Mouse (Mus musculus): ENCODE data around the gene Zfp148.

Zfp148 gene

DNA sequence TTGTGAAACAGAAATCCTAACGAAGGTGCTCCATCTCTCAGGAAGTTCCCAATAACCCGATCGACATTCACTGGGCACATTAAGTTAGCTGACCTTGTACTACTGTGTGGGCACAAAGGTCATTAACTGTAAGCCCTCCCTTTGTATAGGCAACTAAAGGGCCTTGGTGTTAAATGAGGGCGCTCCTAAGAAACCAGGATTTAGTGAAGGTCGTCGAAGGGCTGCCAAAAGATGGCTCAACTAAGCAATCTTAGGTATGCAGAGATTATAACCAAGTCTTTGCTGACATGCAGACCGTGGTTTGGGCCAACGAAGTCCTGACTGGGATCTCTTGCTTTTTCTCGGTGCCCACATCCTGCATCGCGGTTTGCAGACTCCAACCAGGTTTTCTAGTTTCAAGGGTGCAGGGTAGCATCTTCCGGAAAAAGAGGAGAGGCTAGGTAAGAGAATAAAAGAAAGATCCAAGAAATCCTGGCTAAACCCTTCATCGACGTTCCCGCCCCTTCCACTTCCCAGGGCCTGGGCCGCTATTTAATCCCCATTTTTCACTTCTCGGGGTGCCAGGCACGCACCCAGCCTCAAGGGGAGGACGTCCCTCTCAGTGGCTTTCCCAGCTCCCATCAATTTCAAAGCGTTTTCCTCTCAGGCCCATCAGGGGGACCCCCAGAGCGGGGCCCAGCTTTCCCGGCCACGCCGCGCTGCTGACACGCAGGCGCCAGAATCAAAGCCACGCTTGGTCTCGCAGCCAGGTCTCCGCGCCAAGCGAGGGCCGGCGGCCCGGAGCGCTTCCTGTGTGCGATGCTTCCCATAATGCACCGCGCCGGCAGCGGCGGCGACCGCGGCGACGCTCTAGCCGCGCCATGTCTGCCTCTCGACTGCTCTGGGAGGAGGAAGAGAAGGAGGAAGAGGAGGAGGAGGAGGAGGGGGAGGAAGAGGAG, at the start of gene Zfp148:
Zfp148 (plus strand) TSS at position 893 of the 938 bp plus-strand sequence.
- DNase-seq: peak; percentile 92

- DNase-seq: no peak
Measured at GRCm38 (mm10) chr16:33333015-33333414, 47.6 kb upstream of the Zfp148 start.

GRCm38 (mm10) chr16:33337177-33337576, 43.5 kb upstream of the Zfp148 start:
- peak; percentile 56 for DNase-seq

DNA sequence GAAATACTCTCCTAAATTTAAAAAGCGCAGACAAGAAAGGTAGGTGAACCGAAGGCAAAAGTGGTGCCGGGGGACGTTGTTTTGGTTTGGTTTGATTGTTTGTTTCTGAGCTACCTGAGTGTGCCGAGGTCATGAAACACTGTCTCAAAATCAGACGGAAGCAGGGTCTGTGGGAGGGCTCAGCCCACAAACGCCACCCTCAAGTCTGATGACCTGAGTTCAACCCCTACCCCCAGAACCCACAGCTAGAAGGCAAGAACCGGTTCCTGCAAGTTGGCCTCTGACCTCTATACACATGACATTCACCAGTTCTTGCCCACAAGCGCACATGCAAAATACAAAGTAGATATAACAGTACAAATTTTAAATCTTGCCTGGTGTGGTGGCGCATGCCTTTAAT, 43.0 kb upstream of the Zfp148 start:
- DNase-seq: no peak

- DNase-seq: no peak
Measured at GRCm38 (mm10) chr16:33338492-33338891, 42.1 kb upstream of the Zfp148 start.

- no peak for DNase-seq
Measured at GRCm38 (mm10) chr16:33339476-33339875, 41.2 kb upstream of the Zfp148 start.

DNA sequence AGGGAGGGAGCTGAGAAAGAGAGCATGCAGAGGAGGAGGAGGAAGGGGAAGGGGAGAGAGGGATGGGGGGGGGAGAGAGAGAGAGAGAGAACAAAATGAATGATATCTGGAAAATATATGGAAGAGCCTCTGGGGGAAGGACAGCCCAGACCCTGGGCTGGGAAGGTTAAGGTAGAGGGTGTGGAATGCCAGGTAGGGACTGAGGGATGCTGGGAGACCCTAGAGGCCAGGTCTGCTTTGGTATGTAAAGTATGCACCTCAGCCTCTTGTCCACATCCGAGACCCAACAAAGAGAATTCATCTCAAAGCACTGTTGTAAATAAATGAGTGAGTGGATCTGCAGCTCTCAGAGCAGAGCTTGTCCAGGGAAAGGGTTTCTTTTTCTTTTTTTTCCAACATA, 38.3 kb upstream of the Zfp148 start:
- DNase-seq: no peak

DNA sequence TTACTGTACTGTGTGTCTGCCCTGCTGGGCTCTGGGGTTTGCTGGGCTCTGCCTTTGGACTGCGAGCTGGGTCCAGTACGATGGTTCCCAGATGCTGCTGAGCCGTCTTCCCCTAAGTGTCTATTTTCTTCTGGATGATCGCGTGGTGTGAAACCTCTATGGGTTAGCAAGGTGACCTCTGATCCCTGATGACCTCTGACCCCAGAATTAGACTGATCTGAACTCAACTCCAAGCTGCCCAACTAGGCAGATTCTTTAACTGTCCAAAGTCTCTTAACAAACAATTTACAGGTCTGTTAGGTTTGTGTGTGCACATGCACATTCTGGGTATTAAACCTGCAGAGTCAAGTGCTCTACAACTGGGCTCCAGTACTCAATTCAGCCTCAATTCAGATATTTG, 37.5 kb upstream of the Zfp148 start:
- DNase-seq: no peak

- no peak for DNase-seq
Measured at GRCm38 (mm10) chr16:33343601-33344000, 37.0 kb upstream of the Zfp148 start.

DNA sequence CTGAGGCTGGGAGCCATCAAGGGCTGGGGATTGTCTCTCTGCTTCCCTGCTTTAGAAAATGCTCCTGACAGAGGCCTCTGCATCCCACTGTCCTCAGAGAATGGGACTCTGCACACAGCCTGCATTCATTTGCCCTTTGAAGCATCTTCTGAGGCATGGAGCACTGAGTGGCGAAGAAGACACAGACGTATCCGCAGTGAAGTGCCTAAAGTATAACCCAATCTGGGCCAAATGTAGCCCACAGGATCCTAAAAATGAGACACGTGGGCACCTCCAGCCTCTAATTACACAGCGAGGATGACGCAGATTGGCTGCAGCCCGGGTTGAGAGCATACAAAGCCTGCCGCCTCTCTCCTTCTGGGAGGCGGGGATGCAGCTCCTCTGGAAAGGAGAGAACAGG, 36.3 kb upstream of the Zfp148 start:
- no peak for DNase-seq

DNA sequence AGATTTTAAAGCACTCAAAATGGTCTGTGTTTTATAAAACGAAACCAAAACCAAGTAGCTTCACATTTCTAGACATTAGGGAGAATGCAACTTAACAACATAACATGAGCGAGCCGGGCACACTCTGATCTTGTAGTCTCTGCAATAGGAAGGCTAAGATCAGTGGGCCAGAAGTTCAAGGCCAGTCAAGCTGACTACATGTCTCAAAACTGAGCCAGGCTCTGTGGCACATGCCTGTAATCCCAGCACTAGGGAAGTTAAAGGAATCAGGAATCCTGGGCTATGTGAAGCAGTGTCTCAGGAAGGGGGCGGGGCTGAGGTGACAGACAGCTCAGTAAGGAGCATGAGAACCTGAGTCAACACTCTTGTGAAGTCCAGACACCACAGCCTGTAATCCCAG, 35.8 kb upstream of the Zfp148 start:
- DNase-seq: no peak

- no peak for DNase-seq
Measured at GRCm38 (mm10) chr16:33346376-33346775, 34.3 kb upstream of the Zfp148 start.

- DNase-seq: no peak
Measured at GRCm38 (mm10) chr16:33347134-33347533, 33.5 kb upstream of the Zfp148 start.

DNA sequence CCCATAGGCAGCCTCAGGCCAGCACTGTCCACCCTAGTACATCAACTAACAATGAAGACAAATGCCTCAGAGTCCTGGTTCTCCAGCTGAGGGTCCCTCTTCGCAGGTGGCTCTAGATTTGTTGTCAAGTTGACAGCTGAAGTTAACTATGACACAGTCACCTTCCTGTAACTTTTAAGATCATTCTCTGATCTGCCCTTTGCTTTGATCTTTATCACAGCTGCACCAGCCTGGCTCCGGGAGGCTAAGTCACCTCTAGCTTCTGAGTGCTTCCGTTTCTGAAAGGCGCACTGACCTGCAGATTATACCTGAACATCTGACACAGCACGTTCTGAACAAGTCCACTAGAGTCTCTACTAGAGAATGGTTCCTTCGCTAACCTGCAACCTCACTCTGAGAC, 22.8 kb upstream of the Zfp148 start:
- no peak for DNase-seq

GRCm38 (mm10) chr16:33365772-33366171, 14.9 kb upstream of the Zfp148 start:
- DNase-seq: no peak

DNA sequence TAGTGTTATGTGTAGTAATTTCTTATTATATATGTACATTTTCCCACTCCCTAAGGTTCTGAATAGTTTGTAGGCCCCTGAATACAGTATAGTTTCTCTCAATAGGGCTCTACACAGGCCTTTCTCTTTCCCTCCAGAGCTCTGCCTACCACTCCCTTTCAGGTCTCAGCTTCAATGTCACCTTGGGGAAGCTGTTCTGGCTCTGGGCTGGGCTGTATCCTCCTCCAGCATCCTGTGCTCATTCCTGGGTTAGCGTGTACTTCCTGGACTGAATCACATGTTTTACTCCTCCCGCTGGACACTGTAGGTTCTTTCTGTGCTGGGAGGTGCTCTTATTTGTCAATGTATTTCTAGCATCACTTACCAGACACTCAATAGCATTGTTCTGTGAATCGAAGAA, 12.0 kb upstream of the Zfp148 start:
- no peak for DNase-seq

- DNase-seq: peak; percentile 18
Measured at GRCm38 (mm10) chr16:33370836-33371235, 9.8 kb upstream of the Zfp148 start.

DNA sequence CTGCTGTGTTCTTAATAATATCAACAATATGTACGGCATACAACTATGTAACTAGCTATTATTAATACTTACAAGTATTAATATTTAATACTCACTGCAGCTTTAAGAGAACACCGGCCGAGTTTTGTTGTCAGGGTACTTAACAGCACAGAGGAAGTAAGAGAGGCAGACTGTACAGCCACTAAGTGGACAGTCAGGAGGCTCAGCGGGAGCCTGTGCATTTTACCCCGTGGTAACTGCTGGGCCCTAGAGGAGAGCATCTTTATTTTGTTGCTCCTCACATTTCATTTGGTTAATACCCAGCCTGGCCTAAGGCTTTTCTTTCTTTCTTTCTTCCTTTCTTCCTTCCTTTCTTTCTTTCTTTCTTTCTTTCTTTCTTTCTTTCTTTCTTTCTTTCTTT, 8.0 kb upstream of the Zfp148 start:
- no peak for DNase-seq

GRCm38 (mm10) chr16:33373326-33373725, 7.3 kb upstream of the Zfp148 start:
- no peak for DNase-seq

GRCm38 (mm10) chr16:33376266-33376665, 4.4 kb upstream of the Zfp148 start:
- no peak for DNase-seq

DNA sequence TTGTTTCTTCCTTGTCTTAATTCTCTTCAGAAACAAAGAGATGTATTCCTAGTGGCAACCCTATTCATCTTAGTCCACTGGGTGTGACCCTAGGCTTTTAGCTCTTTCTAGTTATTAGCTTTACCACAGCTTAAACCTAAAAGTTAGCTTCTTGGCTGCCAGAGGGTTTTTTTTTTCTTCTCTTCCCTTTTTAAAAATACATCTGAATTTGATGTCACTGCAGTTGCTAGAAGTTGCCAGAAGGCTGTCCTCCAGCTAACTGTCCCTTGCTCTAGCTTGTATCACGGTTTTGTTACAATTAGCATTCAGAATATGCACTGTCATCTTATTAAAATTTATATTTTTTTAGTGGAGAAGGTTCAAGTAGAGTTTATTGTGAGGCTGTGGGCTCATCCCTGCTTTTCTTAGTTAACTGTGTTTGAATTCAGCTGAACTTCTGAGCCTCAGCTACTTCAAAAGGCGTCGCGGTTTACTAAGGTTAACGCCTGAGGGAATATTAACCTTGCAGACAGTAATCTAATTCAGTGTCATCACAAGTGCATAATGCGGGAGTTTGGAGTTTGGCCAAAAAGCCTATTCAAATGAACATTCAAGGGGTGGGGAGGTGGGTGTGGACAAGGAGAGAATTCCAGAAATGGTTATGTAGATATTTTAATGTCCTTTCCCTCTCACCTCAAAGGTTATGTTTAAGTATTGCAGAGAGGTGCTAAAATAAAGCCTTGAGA, 1.3 kb upstream of the Zfp148 start:
- no peak for DNase-seq

GRCm38 (mm10) chr16:33380882-33381613, 412 bp downstream of the Zfp148 start:
- DNase-seq: peak; percentile 58

DNA sequence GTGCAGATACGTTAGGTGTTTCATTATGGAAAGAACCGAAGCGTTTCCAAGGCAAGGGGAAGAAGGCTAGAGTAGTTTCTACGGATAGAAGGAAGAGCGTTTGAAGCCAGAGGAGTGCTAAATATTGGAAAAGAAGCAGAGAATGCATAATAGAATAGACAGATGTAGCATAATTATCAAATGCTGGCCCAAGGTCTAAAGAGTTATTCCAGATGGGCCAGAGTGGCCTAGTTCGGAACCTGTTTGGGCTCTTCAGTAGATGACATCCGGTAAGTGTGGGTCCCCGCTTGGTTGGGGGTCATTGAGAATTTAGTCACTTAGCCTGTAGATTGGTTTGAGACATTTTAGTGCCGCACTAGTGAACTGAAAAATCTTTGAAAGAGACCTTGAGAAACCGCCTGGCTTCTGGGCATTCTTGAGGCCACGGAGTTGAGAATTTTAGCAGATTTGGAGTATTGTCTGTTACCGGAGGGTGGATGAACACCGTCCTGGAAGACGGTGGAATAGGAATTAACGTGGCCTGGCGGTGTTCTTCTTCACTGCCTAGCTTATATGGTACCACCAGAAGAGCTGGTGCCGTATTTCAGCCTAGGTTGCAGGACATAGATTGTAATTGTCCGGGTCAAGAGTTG, 1.1 kb downstream of the Zfp148 start:
- no peak for DNase-seq

Data from liver (tissue).